Mouse (Mus musculus): Measurements from ENCODE around the gene Olfr1396. TPM values are rescaled to one million over a fixed set of nuclear protein-coding genes. Genes with fewer than 3 reads are reported as not detected.

The Olfr1396 gene
- polyA plus RNA-seq (2014; fragmentation: Nextera tagmentation; extraction: Ambion mirVana): not detected in 2 replicates

GRCm38 (mm10) chr11:49114774-49115173, at the start of gene Olfr1396:
Olfr1396 (minus strand) TSS chr11:49114874.
- Histone ChIP-seq H3K36me3 (ENCODE audit: control insufficient read depth, insufficient read depth, low read length) (no peaks in the 10 kb centered on the region), H3K4me1 (ENCODE audit: control insufficient read depth, insufficient read depth, low read length) (no peaks in the 10 kb centered on the region), H3K9me3 (ENCODE audit: control insufficient read depth, low read length) (no peaks in the 10 kb centered on the region), H3K27me3 (ENCODE audit: control insufficient read depth, insufficient read depth, low read length) (no peaks in the 10 kb centered on the region), H3K4me2 (no peak within 1 kb of the TSS), H3K27ac (ENCODE audit: low read depth, low read length) (no peak within 1 kb of the TSS), H3K9ac (ENCODE audit: low read length) (no peak within 1 kb of the TSS), H3K4me3 (ENCODE audit: low read depth, low read length) (no peak within 1 kb of the TSS)
- ATAC-seq (ENCODE audit: low FRiP score) (no peak), DNase-seq (ENCODE audit: low spot score, missing footprints) (no peak)

GRCm38 (mm10) chr11:49156821-49157814, 42.4 kb upstream of the Olfr1396 start:
- Histone ChIP-seq H3K4me2 (no peak overlapping the region), H3K4me1 (ENCODE audit: control insufficient read depth, insufficient read depth, low read length) (no peaks in the 10 kb centered on the region), H3K27ac (ENCODE audit: low read depth, low read length) (no peak overlapping the region), H3K4me3 (ENCODE audit: low read depth, low read length) (no peak overlapping the region), H3K36me3 (ENCODE audit: control insufficient read depth, insufficient read depth, low read length) (no peaks in the 10 kb centered on the region), H3K9ac (ENCODE audit: low read length) (no peak overlapping the region), H3K27me3 (ENCODE audit: control insufficient read depth, insufficient read depth, low read length) (no peaks in the 10 kb centered on the region), H3K9me3 (ENCODE audit: control insufficient read depth, low read length) (no peaks in the 10 kb centered on the region)
- DNase-seq (ENCODE audit: low spot score, missing footprints) (peak; percentile 53), ATAC-seq (ENCODE audit: low FRiP score) (no peak)
- 95% methylated on average over 2 of the region's 2 CpGs for WGBS

- Histone ChIP-seq H3K27ac (ENCODE audit: low read depth, low read length) (no peak within 1 kb of the TSS), H3K9ac (ENCODE audit: low read length) (no peak within 1 kb of the TSS), H3K9me3 (ENCODE audit: control insufficient read depth, low read length) (no peaks in the 10 kb centered on the region), H3K27me3 (ENCODE audit: control insufficient read depth, insufficient read depth, low read length) (no peaks in the 10 kb centered on the region), H3K4me1 (ENCODE audit: control insufficient read depth, insufficient read depth, low read length) (no peaks in the 10 kb centered on the region), H3K4me3 (ENCODE audit: low read depth, low read length) (no peak within 1 kb of the TSS), H3K4me2 (no peak within 1 kb of the TSS), H3K36me3 (ENCODE audit: control insufficient read depth, insufficient read depth, low read length) (no peaks in the 10 kb centered on the region)
- WGBS: 82% methylated on average over 1 of the region's 1 CpGs
- DNase-seq (ENCODE audit: low spot score, missing footprints) (no peak), ATAC-seq (ENCODE audit: low FRiP score) (no peak)
Measured at GRCm38 (mm10) chr11:49154077-49154476, 39.4 kb upstream of the Olfr1396 start, which contains the start of gene Olfr1394. Olfr1394 (plus strand) TSS chr11:49154377.

GRCm38 (mm10) chr11:49141974-49142373, 27.3 kb upstream of the Olfr1396 start, which contains the start of gene Olfr1395:
Olfr1395 (plus strand) TSS chr11:49142274.
- DNase-seq (ENCODE audit: low spot score, missing footprints) (no peak), ATAC-seq (ENCODE audit: low FRiP score) (no peak)
- H3K4me1 ChIP-seq (ENCODE audit: control insufficient read depth, insufficient read depth, low read length): no peaks in the 10 kb centered on the region
- no peaks in the 10 kb centered on the region for H3K27me3 ChIP-seq (ENCODE audit: control insufficient read depth, insufficient read depth, low read length)
- no peaks in the 10 kb centered on the region for H3K9me3 ChIP-seq (ENCODE audit: control insufficient read depth, low read length)
- H3K4me2 ChIP-seq: no peak within 1 kb of the TSS
- no peaks in the 10 kb centered on the region for H3K36me3 ChIP-seq (ENCODE audit: control insufficient read depth, insufficient read depth, low read length)
- WGBS: 90% methylated on average over 6 of the region's 6 CpGs
- no peak within 1 kb of the TSS for H3K9ac ChIP-seq (ENCODE audit: low read length)
- H3K4me3 ChIP-seq (ENCODE audit: low read depth, low read length): no peak within 1 kb of the TSS
- no peak within 1 kb of the TSS for H3K27ac ChIP-seq (ENCODE audit: low read depth, low read length)

GRCm38 (mm10) chr11:49124169-49124568, 9.5 kb upstream of the Olfr1396 start:
- H3K4me2 ChIP-seq: no peak overlapping the region
- DNase-seq (ENCODE audit: low spot score, missing footprints) (no peak), ATAC-seq (ENCODE audit: low FRiP score) (no peak)
- H3K9ac ChIP-seq (ENCODE audit: low read length): no peak overlapping the region
- H3K27ac ChIP-seq (ENCODE audit: low read depth, low read length): no peak overlapping the region
- no peaks in the 10 kb centered on the region for H3K36me3 ChIP-seq (ENCODE audit: control insufficient read depth, insufficient read depth, low read length)
- no peaks in the 10 kb centered on the region for H3K9me3 ChIP-seq (ENCODE audit: control insufficient read depth, low read length)
- WGBS: 85% methylated on average over 2 of the region's 2 CpGs
- no peaks in the 10 kb centered on the region for H3K4me1 ChIP-seq (ENCODE audit: control insufficient read depth, insufficient read depth, low read length)
- H3K27me3 ChIP-seq (ENCODE audit: control insufficient read depth, insufficient read depth, low read length): no peaks in the 10 kb centered on the region
- H3K4me3 ChIP-seq (ENCODE audit: low read depth, low read length): no peak overlapping the region

- no peak for ATAC-seq (ENCODE audit: low FRiP score)
- WGBS: 75% methylated on average over 3 of the region's 3 CpGs
- no peaks in the 10 kb centered on the region for H3K27me3 ChIP-seq (ENCODE audit: control insufficient read depth, insufficient read depth, low read length)
Measured at GRCm38 (mm10) chr11:49119635-49120034, 5.0 kb upstream of the Olfr1396 start.

GRCm38 (mm10) chr11:49114158-49114557, 516 bp downstream of the Olfr1396 start:
- H3K9ac ChIP-seq (ENCODE audit: low read length): no peak overlapping the region
- no peak overlapping the region for H3K4me2 ChIP-seq
- H3K9me3 ChIP-seq (ENCODE audit: control insufficient read depth, low read length): no peaks in the 10 kb centered on the region
- no peaks in the 10 kb centered on the region for H3K36me3 ChIP-seq (ENCODE audit: control insufficient read depth, insufficient read depth, low read length)
- H3K27ac ChIP-seq (ENCODE audit: low read depth, low read length): no peak overlapping the region
- H3K4me1 ChIP-seq (ENCODE audit: control insufficient read depth, insufficient read depth, low read length): no peaks in the 10 kb centered on the region
- DNase-seq (ENCODE audit: low spot score, missing footprints) (no peak), ATAC-seq (ENCODE audit: low FRiP score) (no peak)
- WGBS: 83% methylated on average over 2 of the region's 2 CpGs
- no peaks in the 10 kb centered on the region for H3K27me3 ChIP-seq (ENCODE audit: control insufficient read depth, insufficient read depth, low read length)
- no peak overlapping the region for H3K4me3 ChIP-seq (ENCODE audit: low read depth, low read length)

More at GRCm38 (mm10) chr11:49119635-49120034, 5.0 kb upstream of the Olfr1396 start:
- Histone ChIP-seq H3K4me3 (ENCODE audit: low read depth, low read length) (no peak overlapping the region), H3K27ac (ENCODE audit: low read depth, low read length) (no peak overlapping the region), H3K4me2 (no peak overlapping the region), H3K36me3 (ENCODE audit: control insufficient read depth, insufficient read depth, low read length) (no peaks in the 10 kb centered on the region), H3K9me3 (ENCODE audit: control insufficient read depth, low read length) (no peaks in the 10 kb centered on the region), H3K9ac (ENCODE audit: low read length) (no peak overlapping the region), H3K4me1 (ENCODE audit: control insufficient read depth, insufficient read depth, low read length) (no peaks in the 10 kb centered on the region)
- DNase-seq (ENCODE audit: low spot score, missing footprints): no peak

- DNase-seq (ENCODE audit: low spot score, missing footprints): no peak
- Histone ChIP-seq H3K4me3 (ENCODE audit: low read depth, low read length) (no peak overlapping the region), H3K36me3 (ENCODE audit: control insufficient read depth, insufficient read depth, low read length) (no peaks in the 10 kb centered on the region), H3K9me3 (ENCODE audit: control insufficient read depth, low read length) (no peaks in the 10 kb centered on the region), H3K4me1 (ENCODE audit: control insufficient read depth, insufficient read depth, low read length) (no peaks in the 10 kb centered on the region), H3K27me3 (ENCODE audit: control insufficient read depth, insufficient read depth, low read length) (no peaks in the 10 kb centered on the region), H3K4me2 (no peak overlapping the region), H3K27ac (ENCODE audit: low read depth, low read length) (no peak overlapping the region), H3K9ac (ENCODE audit: low read length) (no peak overlapping the region)
- 88% methylated on average over 6 of the region's 6 CpGs for WGBS
- no peak for ATAC-seq (ENCODE audit: low FRiP score)
Measured at GRCm38 (mm10) chr11:49112624-49113219, 2.0 kb downstream of the Olfr1396 start.

- H3K27ac ChIP-seq (ENCODE audit: low read depth, low read length): no peak overlapping the region
- H3K4me2 ChIP-seq: no peak overlapping the region
- no peaks in the 10 kb centered on the region for H3K36me3 ChIP-seq (ENCODE audit: control insufficient read depth, insufficient read depth, low read length)
- no peaks in the 10 kb centered on the region for H3K27me3 ChIP-seq (ENCODE audit: control insufficient read depth, insufficient read depth, low read length)
- no peak overlapping the region for H3K4me3 ChIP-seq (ENCODE audit: low read depth, low read length)
- H3K9me3 ChIP-seq (ENCODE audit: control insufficient read depth, low read length): no peaks in the 10 kb centered on the region
- ATAC-seq (ENCODE audit: low FRiP score) (no peak), DNase-seq (ENCODE audit: low spot score, missing footprints) (no peak)
- WGBS: 69% methylated on average over 1 of the region's 1 CpGs
- no peaks in the 10 kb centered on the region for H3K4me1 ChIP-seq (ENCODE audit: control insufficient read depth, insufficient read depth, low read length)
- H3K9ac ChIP-seq (ENCODE audit: low read length): no peak overlapping the region
Measured at GRCm38 (mm10) chr11:49111000-49111399, 3.7 kb downstream of the Olfr1396 start.

Data from midbrain, embryonic 11.5 days (tissue).